Mouse (Mus musculus) heart, embryonic 16.5 days (tissue): Measurements from ENCODE around the gene Dtnbp1. TPM values are rescaled to one million over a fixed set of nuclear protein-coding genes. Genes with fewer than 3 reads are reported as not detected.

ENCODE experiments used
- ATAC-seq: fragments of 200-750 bp; cut with Nextera tagmentation; replicated peaks from 2 replicates; pipeline ENCODE4 v1.8.0; 2017; ENCODE audit warnings: moderate number of reproducible peaks; ENCODE audit not compliant: insufficient read depth, low FRiP score; ENCODE audit errors: extremely low read depth
- H3K27ac ChIP-seq: fragments of 300-500 bp; sonication (generic); 2 replicates; pipeline ENCODE4 v1.5.1; 2014; ENCODE audit warnings: mild to moderate bottlenecking, low read length, control low read depth, moderate library complexity
- H3K27me3 ChIP-seq: fragments of 300-500 bp; sonication (generic); 2 replicates; pipeline ENCODE4 v1.6.1; 2014; ENCODE audit warnings: low read length, mixed read lengths; ENCODE audit not compliant: control insufficient read depth, insufficient read depth
- H3K36me3 ChIP-seq: fragments of 300-500 bp; sonication (generic); 2 replicates; pipeline ENCODE4 v1.6.1; 2014; ENCODE audit not compliant: control insufficient read depth, insufficient read depth
- H3K4me1 ChIP-seq: fragments of 300-500 bp; sonication (generic); 2 replicates; pipeline ENCODE4 v1.6.1; 2014; ENCODE audit warnings: low read length, mixed read lengths; ENCODE audit not compliant: control insufficient read depth, insufficient read depth
- H3K4me2 ChIP-seq: fragments of 300-500 bp; sonication (generic); 2 replicates; pipeline ENCODE4 v1.6.1; 2014; ENCODE audit warnings: low read depth, mild to moderate bottlenecking, control low read depth, low read length
- H3K4me3 ChIP-seq: fragments of 300-500 bp; sonication (generic); 2 replicates; pipeline ENCODE4 v1.5.1; 2014; ENCODE audit warnings: mild to moderate bottlenecking, control low read depth, low read length
- H3K9ac ChIP-seq: fragments of 300-500 bp; sonication (generic); 2 replicates; pipeline ENCODE4 v1.6.1; 2014; ENCODE audit warnings: low read length, control low read depth
- H3K9me3 ChIP-seq: fragments of 300-500 bp; sonication (generic); replicated peaks from 2 replicates; pipeline ENCODE4 v1.6.1; 2016; ENCODE audit warnings: low read length; ENCODE audit not compliant: control insufficient read depth
- WGBS: fragments of 180-500 bp; shearing (Covaris S2); extraction: QIAGEN DNeasy Blood & Tissue Kit; methylation state at CpG from one replicate; pipeline ENCODE4 v1.1.7; 2014; 5-methylcytosine and 5-hydroxymethylcytosine counted together
- polyA plus RNA-seq: library from polyadenylated mRNA; unstranded; fragments of >200 nt; fragmentation: Nextera tagmentation; extraction: Ambion mirVana; gene quantifications from 2 replicates; pipeline ENCODE4 v1.2.1, GENCODE M21; 2015

Gene Dtnbp1
- polyA plus RNA-seq, 1 experiment from 2014 or later, result 110 TPM

DNA sequence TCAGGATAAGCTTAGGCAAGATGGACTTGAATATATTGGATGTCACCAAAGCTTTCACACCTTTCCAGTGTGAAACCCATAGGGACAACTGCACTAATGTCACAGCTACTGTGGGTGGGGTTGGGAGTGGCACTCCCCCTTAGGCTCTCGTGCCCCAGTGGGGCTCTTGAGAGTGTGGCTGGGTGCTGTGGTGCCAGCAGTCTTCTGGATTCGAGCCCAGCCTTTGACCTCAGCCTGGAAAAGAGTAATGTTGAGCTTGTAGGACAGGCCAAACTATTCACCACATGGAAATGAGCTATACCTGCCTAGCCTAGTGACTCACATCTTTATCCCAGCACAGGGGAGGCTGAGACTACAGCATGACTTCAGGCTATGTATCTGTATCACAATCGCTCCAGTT, 77.9 kb downstream of the Dtnbp1 start:
- H3K4me3 ChIP-seq, result no peak overlapping the region
- H3K4me1 ChIP-seq, result peaks cover 7% of the 10 kb centered on the region
- H3K9me3 ChIP-seq, result no peaks in the 10 kb centered on the region
- no peak overlapping the region for H3K27ac ChIP-seq
- no peak overlapping the region for H3K4me2 ChIP-seq
- no peak overlapping the region for H3K9ac ChIP-seq
- H3K36me3 ChIP-seq, result peaks cover 50% of the 10 kb centered on the region
- ATAC-seq, result no peak
- WGBS, result 69% methylated on average over 3 of the region's 3 CpGs
- H3K27me3 ChIP-seq, result no peaks in the 10 kb centered on the region

DNA sequence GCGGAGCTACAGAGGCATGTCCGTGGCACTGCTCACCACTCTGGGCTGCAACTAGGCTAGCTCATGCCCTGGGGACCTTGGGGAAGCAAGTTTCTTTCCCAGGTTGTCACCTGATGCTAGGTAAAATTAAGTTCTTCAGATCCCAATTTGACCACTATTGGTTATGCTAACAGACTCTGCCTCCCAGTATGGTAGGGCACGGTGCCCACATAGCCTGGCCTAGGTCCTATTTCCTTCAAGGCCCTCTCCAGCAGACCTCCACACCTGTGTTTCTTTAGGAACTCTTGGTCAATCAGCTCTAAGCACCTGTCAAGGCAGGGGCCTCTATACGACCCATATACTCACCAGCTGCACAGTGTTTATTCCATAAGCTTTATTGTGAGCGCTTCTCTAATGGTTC, 80.2 kb downstream of the Dtnbp1 start:
- H3K9ac ChIP-seq, result no peak overlapping the region
- H3K4me2 ChIP-seq, result no peak overlapping the region
- no peak overlapping the region for H3K27ac ChIP-seq
- no peaks in the 10 kb centered on the region for H3K4me1 ChIP-seq
- H3K36me3 ChIP-seq, result peaks cover 70% of the 10 kb centered on the region
- 96% methylated on average over 5 of the region's 5 CpGs for WGBS
- no peak for ATAC-seq
- no peaks in the 10 kb centered on the region for H3K27me3 ChIP-seq
- H3K9me3 ChIP-seq, result no peaks in the 10 kb centered on the region
- no peak overlapping the region for H3K4me3 ChIP-seq

DNA sequence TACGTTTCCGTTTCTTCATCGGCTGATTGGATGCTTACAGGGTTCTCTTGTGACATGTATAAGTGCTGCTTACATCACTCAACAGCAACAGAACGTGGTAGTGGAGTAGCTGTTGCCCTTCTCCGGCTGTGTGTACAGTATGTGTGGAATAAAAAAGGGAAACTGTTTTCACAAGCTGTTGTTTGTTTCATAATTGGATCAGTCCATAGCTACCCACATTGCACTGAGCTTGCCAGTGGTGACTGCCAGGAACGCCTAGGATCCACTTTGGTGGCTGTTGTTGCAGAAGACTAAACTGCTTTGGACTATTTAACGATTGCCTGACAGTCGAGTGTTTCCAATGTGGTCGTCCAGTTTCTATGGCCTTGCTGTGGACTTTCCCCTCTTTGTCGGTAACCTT, 80.9 kb downstream of the Dtnbp1 start:
- no peak overlapping the region for H3K4me2 ChIP-seq
- WGBS, result 84% methylated on average over 10 of the region's 10 CpGs
- no peak for ATAC-seq

DNA sequence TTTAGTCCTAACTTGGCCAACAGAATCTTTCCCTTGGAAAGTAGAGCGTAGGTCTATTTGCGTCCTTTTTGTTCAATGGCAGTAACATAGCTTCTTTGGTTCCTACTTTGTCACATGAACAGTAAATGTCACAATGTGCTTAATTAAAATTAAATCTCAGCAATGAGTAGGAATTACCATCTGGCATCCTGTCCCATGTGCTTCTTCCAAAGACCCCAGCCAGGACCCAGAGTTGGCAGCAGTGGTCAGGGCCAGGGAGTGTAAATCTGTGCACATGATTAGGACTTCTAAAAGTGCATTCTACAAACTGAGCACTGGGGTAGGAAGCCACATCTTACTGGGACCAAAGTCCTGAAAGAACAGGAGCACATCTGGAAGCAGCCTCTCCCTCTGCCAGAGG, 83.7 kb downstream of the Dtnbp1 start:
- no peaks in the 10 kb centered on the region for H3K9me3 ChIP-seq
- no peaks in the 10 kb centered on the region for H3K27me3 ChIP-seq
- H3K9ac ChIP-seq, result no peak overlapping the region
- H3K36me3 ChIP-seq, result peaks cover 80% of the 10 kb centered on the region
- ATAC-seq, result no peak
- H3K4me2 ChIP-seq, result no peak overlapping the region
- 94% methylated on average over 2 of the region's 2 CpGs for WGBS
- H3K4me3 ChIP-seq, result no peak overlapping the region
- H3K27ac ChIP-seq, result no peak overlapping the region
- peaks cover 9% of the 10 kb centered on the region for H3K4me1 ChIP-seq

More for the DNA sequence above, 80.9 kb downstream of the Dtnbp1 start:
- Histone ChIP-seq H3K4me3 (no peak overlapping the region), H3K27ac (no peak overlapping the region), H3K9ac (no peak overlapping the region), H3K36me3 (peaks cover 73% of the 10 kb centered on the region), H3K9me3 (no peaks in the 10 kb centered on the region), H3K27me3 (no peaks in the 10 kb centered on the region), H3K4me1 (peaks cover 2% of the 10 kb centered on the region; the same call in 1 of the 2 replicates)

DNA sequence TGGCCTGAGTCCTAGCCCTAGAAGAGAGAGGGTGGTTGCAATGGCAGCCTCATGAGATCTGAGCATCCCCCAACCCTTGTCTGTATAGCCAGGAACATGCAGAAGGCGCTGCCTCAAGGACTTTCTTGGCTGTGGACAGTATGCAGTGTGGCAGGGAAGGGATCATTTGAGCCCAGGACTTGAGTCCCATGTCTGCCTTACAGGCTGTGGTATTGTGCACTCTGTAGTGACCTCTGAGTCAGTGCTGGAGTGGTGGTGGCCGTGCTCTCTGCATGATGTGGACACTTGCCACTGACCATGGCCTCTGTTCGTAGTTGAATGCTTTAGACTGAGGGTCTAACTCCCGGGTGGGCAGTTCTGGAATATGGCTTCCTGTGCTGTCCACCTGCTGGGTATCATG, 84.7 kb downstream of the Dtnbp1 start:
- H3K27ac ChIP-seq, result no peak overlapping the region
- WGBS, result 92% methylated on average over 4 of the region's 4 CpGs
- no peaks in the 10 kb centered on the region for H3K27me3 ChIP-seq
- H3K9ac ChIP-seq, result no peak overlapping the region
- H3K4me3 ChIP-seq, result no peak overlapping the region
- H3K36me3 ChIP-seq, result peaks cover 78% of the 10 kb centered on the region
- ATAC-seq, result no peak
- peaks cover 17% of the 10 kb centered on the region for H3K4me1 ChIP-seq
- H3K9me3 ChIP-seq, result no peaks in the 10 kb centered on the region
- H3K4me2 ChIP-seq, result no peak overlapping the region

DNA sequence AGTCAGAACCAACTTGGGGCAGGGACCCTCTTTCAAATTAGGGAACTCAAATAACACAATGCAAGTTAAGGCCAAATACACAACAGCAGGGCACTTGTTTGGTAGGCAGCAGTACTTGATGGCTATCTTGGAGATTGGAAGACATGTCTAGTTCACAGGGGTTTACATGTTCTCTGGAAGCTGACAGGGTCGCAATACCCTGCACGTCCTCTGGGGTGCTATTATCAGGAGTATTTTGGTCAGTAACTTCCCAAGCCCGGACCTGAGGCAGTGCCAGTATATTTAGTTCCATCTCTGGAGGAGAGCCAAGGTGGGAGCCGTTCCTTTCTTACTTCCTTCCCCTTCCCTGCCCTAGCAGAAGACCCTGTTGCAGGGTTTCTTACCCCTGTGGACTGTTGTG, 86.0 kb downstream of the Dtnbp1 start:
- no peak overlapping the region; the same call in 1 of the 2 replicates for H3K27ac ChIP-seq
- ATAC-seq, result no peak
- peaks cover 23% of the 10 kb centered on the region for H3K4me1 ChIP-seq
- WGBS, result 36% methylated on average over 4 of the region's 4 CpGs
- peaks cover 71% of the 10 kb centered on the region for H3K36me3 ChIP-seq
- no peak overlapping the region for H3K4me3 ChIP-seq
- no peaks in the 10 kb centered on the region for H3K27me3 ChIP-seq
- H3K9me3 ChIP-seq, result no peaks in the 10 kb centered on the region
- no peak overlapping the region for H3K4me2 ChIP-seq
- no peak overlapping the region for H3K9ac ChIP-seq

DNA sequence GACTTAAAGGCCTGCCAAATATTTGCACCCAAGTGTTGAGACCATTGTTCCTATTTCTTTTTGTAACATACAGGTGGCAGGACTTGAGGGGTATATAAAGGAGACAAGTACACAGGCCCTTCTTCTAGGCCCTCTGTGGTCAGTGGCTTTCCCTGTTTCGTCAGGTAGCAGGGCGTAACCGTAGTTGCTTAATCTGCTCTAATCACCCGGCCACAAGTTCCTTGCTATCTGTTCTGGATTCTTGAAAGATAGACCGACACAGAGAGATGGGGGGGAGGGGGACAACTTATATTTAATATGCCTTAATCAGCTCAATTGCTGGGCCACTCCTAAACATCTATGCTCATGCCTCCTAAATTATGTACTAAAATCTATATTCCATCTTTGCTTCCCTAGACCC, 86.6 kb downstream of the Dtnbp1 start:
- no peak overlapping the region for H3K4me2 ChIP-seq
- peaks cover 29% of the 10 kb centered on the region for H3K4me1 ChIP-seq
- peaks cover 69% of the 10 kb centered on the region for H3K36me3 ChIP-seq
- H3K27me3 ChIP-seq, result no peaks in the 10 kb centered on the region
- H3K4me3 ChIP-seq, result no peak overlapping the region
- H3K9me3 ChIP-seq, result no peaks in the 10 kb centered on the region
- H3K27ac ChIP-seq, result no peak overlapping the region; the same call in 1 of the 2 replicates
- no peak for ATAC-seq
- H3K9ac ChIP-seq, result no peak overlapping the region
- WGBS, result 81% methylated on average over 5 of the region's 5 CpGs

DNA sequence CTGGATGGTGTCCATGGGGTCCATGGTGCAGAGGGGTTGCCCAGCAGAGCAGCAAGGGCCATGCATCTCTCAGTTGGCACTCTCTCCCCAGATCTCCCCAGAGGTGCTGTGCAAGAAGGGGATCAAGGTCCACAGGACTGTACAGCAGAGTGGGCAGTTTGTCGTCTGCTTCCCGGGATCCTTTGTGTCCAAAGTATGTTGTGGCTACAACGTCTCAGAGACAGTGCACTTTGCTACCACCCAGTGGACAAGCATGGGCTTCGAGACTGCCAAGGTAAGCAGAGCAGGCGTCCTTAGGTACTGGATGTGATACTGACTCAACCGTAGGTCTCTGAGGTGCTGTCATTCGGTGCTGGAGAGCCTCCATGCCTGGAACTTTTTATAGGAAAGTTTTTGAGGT, 88.4 kb downstream of the Dtnbp1 start:
- Histone ChIP-seq H3K27ac (no peak overlapping the region), H3K4me3 (no peak overlapping the region), H3K36me3 (peaks cover 65% of the 10 kb centered on the region), H3K4me1 (peaks cover 35% of the 10 kb centered on the region), H3K9ac (no peak overlapping the region), H3K9me3 (no peaks in the 10 kb centered on the region), H3K4me2 (no peak overlapping the region), H3K27me3 (no peaks in the 10 kb centered on the region)
- WGBS, result 54% methylated on average over 7 of the region's 7 CpGs
- ATAC-seq, result no peak

DNA sequence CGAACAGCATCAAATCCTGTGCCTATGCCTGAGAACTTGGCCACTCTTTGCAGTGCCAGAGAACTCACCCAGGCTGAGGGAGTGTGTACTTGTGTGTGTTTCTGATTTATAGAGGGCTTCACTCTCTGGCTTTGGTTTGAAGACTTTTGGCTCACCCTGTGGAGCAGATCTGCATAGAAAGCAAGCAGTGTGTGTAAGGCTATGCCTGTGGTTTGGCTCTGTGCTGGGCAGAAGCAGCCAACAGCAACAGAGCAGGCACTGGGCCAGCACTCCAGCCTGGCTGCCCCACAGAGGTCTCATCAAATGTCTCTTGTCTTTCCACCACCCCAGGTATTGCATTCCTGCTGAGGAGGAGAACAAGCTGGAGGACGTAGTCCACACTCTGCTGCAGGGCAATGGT, 89.1 kb downstream of the Dtnbp1 start:
- H3K4me3 ChIP-seq, result no peak overlapping the region
- no peaks in the 10 kb centered on the region for H3K9me3 ChIP-seq
- peaks cover 42% of the 10 kb centered on the region for H3K4me1 ChIP-seq
- H3K9ac ChIP-seq, result no peak overlapping the region
- H3K4me2 ChIP-seq, result no peak overlapping the region
- H3K27ac ChIP-seq, result no peak overlapping the region; the same call in 1 of the 2 replicates
- H3K36me3 ChIP-seq, result peaks cover 59% of the 10 kb centered on the region
- 77% methylated on average over 2 of the region's 2 CpGs for WGBS
- no peaks in the 10 kb centered on the region for H3K27me3 ChIP-seq
- ATAC-seq, result peak; percentile 33; the same call in 1 of the 2 replicates

DNA sequence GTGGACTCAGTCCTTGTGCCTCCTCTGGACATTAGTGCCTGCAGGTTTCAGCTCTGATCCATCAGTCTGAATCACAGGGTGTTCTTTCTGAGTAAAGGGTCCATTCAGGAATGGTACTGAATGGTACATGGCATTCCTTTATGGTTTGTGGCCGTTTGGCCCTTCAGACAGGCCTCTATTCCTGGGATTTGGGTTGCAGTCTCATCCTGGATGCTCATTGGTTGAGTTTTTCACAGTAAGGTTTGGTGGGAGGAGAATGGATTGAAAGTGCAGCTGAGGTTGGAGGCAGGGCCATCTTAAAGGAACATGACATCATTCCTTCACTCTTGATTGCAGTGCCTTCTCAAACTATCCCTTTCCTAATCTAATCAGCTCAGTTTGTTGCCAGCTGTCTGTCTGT, 93.2 kb downstream of the Dtnbp1 start:
- no peak overlapping the region for H3K4me3 ChIP-seq
- H3K4me2 ChIP-seq, result no peak overlapping the region
- H3K4me1 ChIP-seq, result peaks cover 45% of the 10 kb centered on the region
- H3K36me3 ChIP-seq, result peaks cover 28% of the 10 kb centered on the region
- H3K9me3 ChIP-seq, result no peaks in the 10 kb centered on the region
- no peak overlapping the region for H3K9ac ChIP-seq
- no peaks in the 10 kb centered on the region for H3K27me3 ChIP-seq
- H3K27ac ChIP-seq, result peak overlapping the region; percentile 83
- 28% methylated on average over 1 of the region's 1 CpGs for WGBS
- ATAC-seq, result no peak
